In genomic region chr5:125465192-125465591, GRCm38 (mm10) we compare ENCODE assay signal across 8 mouse cellular contexts. TPM values are rescaled to one million over a fixed set of nuclear protein-coding genes. Genes with fewer than 3 reads are reported as not detected.
DNase-seq lines count a peak whose midpoint lies in the region; ATAC-seq and TF ChIP-seq lines count a peak whose summit lies in the region.

No protein-coding gene starts in this region.

- no peaks in the 10 kb centered on the region for H3K9me3 ChIP-seq in heart, embryonic 14.5 days (ENCODE audit: control insufficient read depth, low read length)
- H3K9me3 ChIP-seq in hindbrain, embryonic 15.5 days, result no peaks in the 10 kb centered on the region
- no peaks in the 10 kb centered on the region for H3K9me3 ChIP-seq in midbrain, embryonic 14.5 days (ENCODE audit: control insufficient read depth, low read length)

- intact Hi-C loops in heart, postnatal 36 days (cut with DNase I), result loop anchor here (1.0 kb wide), 1 partner anchor 10 kb away; the partner anchor contains the start of gene Aacs

- ATAC-seq in heart, embryonic 14.5 days (ENCODE audit: insufficient number of reproducible peaks, insufficient read depth, low FRiP score, low read depth), result no peak
- ATAC-seq in hindbrain, embryonic 15.5 days (ENCODE audit: low FRiP score, low read depth), result peak; percentile 21
- ATAC-seq in midbrain, embryonic 14.5 days (ENCODE audit: low FRiP score, low TSS enrichment), result no peak; the same call in 1 of the 2 replicates

- H3K27ac ChIP-seq in heart, embryonic 14.5 days (replicated peaks in 1 of 2; ENCODE audit: control insufficient read depth in 1 of 2, insufficient read depth in 1 of 2, low read depth in 2 of 2, low read length in 2 of 2), result no peak overlapping the region
- peak overlapping the region; percentile 18; the same call in 1 of the 2 replicates for H3K27ac ChIP-seq in bone marrow macrophage, adult 2 months (ENCODE audit: insufficient read depth, low read depth, low read length)
- peak overlapping the region; percentile 59 for H3K27ac ChIP-seq in hindbrain, embryonic 15.5 days (replicated peaks)
- H3K27ac ChIP-seq in midbrain, embryonic 14.5 days (replicated peaks; ENCODE audit: low read depth, low read length), result no peak overlapping the region

- peak overlapping the region; percentile 64 for H3K4me2 ChIP-seq in heart, embryonic 14.5 days (ENCODE audit: low read length)
- peak overlapping the region; percentile 57 for H3K4me2 ChIP-seq in hindbrain, embryonic 15.5 days
- H3K4me2 ChIP-seq in midbrain, embryonic 14.5 days (ENCODE audit: low read length), result peak overlapping the region; percentile 55

- H3K4me3 ChIP-seq in heart, embryonic 14.5 days (ENCODE audit: control insufficient read depth in 1 of 2, insufficient read depth in 1 of 2, low read depth in 1 of 2, low read length in 2 of 2), result peak overlapping the region in 1 of 2 experiments; percentile 29; a peak in 3 of 4 replicates
- H3K4me3 ChIP-seq in bone marrow macrophage, adult 2 months (ENCODE audit: insufficient read depth, low read length), result peak overlapping the region; percentile 1; the same call in 1 of the 2 replicates
- H3K4me3 ChIP-seq in hindbrain, embryonic 15.5 days, result peak overlapping the region; percentile 37
- H3K4me3 ChIP-seq in midbrain, embryonic 14.5 days (replicated peaks; ENCODE audit: low read depth, low read length), result peak overlapping the region; percentile 13; the same call in 1 of the 2 replicates

- H3K36me3 ChIP-seq in heart, embryonic 14.5 days (ENCODE audit: control insufficient read depth, insufficient read depth, low read length), result no peaks in the 10 kb centered on the region
- H3K36me3 ChIP-seq in hindbrain, embryonic 15.5 days, result no peaks in the 10 kb centered on the region
- no peaks in the 10 kb centered on the region for H3K36me3 ChIP-seq in midbrain, embryonic 14.5 days (ENCODE audit: control insufficient read depth, insufficient read depth, low read length)

- DNase-seq in heart, postnatal 36 days, result no peak
- no peak for DNase-seq in midbrain, embryonic 14.5 days
- no peak for DNase-seq in urinary bladder, postnatal 14 days (ENCODE audit: low spot score)
- no peak for DNase-seq in adrenal gland, postnatal 25 days
- DNase-seq in frontal cortex, postnatal 36 days (ENCODE audit: low spot score in 2 of 2), result no peak

- no peak for TF ChIP-seq CTCF in bone marrow macrophage, adult 2 months (IDR thresholded peaks at IDR 0.05; ENCODE audit: low read depth, low read length)

- H3K27me3 ChIP-seq in heart, embryonic 14.5 days (ENCODE audit: control insufficient read depth, insufficient read depth, low read length), result no peaks in the 10 kb centered on the region
- no peaks in the 10 kb centered on the region for H3K27me3 ChIP-seq in hindbrain, embryonic 15.5 days
- no peaks in the 10 kb centered on the region for H3K27me3 ChIP-seq in midbrain, embryonic 14.5 days (ENCODE audit: control insufficient read depth, insufficient read depth, low read length)

- peaks cover 0 to 3% of the 10 kb centered on the region in 2 experiments; a peak in 2 of 4 replicates for H3K4me1 ChIP-seq in heart, embryonic 14.5 days (ENCODE audit: control insufficient read depth in 2 of 2, insufficient read depth in 2 of 2, low read length in 2 of 2)
- peaks cover 11% of the 10 kb centered on the region; the same call in 1 of the 2 replicates for H3K4me1 ChIP-seq in bone marrow macrophage, adult 2 months (ENCODE audit: control insufficient read depth, insufficient read depth, low read length)
- peaks cover 6% of the 10 kb centered on the region; the same call in 1 of the 2 replicates for H3K4me1 ChIP-seq in hindbrain, embryonic 15.5 days (replicated peaks)
- H3K4me1 ChIP-seq in midbrain, embryonic 14.5 days (ENCODE audit: control insufficient read depth, insufficient read depth, low read length), result no peaks in the 10 kb centered on the region

- WGBS in heart, embryonic 14.5 days, result 39% methylated on average over 7 of the region's 7 CpGs
- WGBS in hindbrain, embryonic 15.5 days, result 44% methylated on average over 7 of the region's 7 CpGs
- WGBS in midbrain, embryonic 14.5 days, result 42% methylated on average over 7 of the region's 7 CpGs

- no peak for TF ChIP-seq POLR2A in bone marrow macrophage, adult 2 months (IDR thresholded peaks at IDR 0.05; ENCODE audit: borderline replicate concordance, low read depth, low read length)

- no peak overlapping the region for H3K9ac ChIP-seq in heart, embryonic 14.5 days (ENCODE audit: low read length)
- H3K9ac ChIP-seq in hindbrain, embryonic 15.5 days, result no peak overlapping the region
- no peak overlapping the region for H3K9ac ChIP-seq in midbrain, embryonic 14.5 days (replicated peaks; ENCODE audit: low read length)

RNA-seq across cellular contexts. Expression of gene Aacs, which starts 10.4 kb away (rescaled TPM):
- polyA plus RNA-seq in heart, embryonic 14.5 days (2014; fragmentation: Nextera tagmentation; extraction: Ambion mirVana), result 9.4 and 9.6 TPM in 2 replicates
- total RNA-seq in heart, postnatal 36 days (2021), result 1 to 10 TPM; 3.6 to 4.1 TPM
- polyA plus RNA-seq in bone marrow macrophage, adult 2 months (2012; ENCODE audit: insufficient read depth, insufficient read length, missing spikeins), result 10.3 and 19.0 TPM in 2 replicates
- polyA plus RNA-seq in hindbrain, embryonic 15.5 days (2015; fragmentation: Nextera tagmentation; extraction: Ambion mirVana), result 104 and 106 TPM in 2 replicates
- 63.6 and 71.3 TPM in 2 replicates for polyA plus RNA-seq in midbrain, embryonic 14.5 days (2014; fragmentation: Nextera tagmentation; extraction: Ambion mirVana)
- total RNA-seq in adrenal gland, postnatal 25 days (2021), result 88.5 and 93.5 TPM in 2 replicates

RNA-seq across cellular contexts. Expression of gene Bri3bp, which starts 23.8 kb away (rescaled TPM):
- 34.8 and 36.6 TPM in 2 replicates for polyA plus RNA-seq in heart, embryonic 14.5 days (2014; fragmentation: Nextera tagmentation; extraction: Ambion mirVana)
- total RNA-seq in heart, postnatal 36 days (2021), result 10 to 100 TPM; 45.4 to 54.6 TPM
- 11.6 and 11.8 TPM in 2 replicates for polyA plus RNA-seq in bone marrow macrophage, adult 2 months (2012; ENCODE audit: insufficient read depth, insufficient read length, missing spikeins)
- polyA plus RNA-seq in hindbrain, embryonic 15.5 days (2015; fragmentation: Nextera tagmentation; extraction: Ambion mirVana), result 39.4 and 42.8 TPM in 2 replicates
- polyA plus RNA-seq in midbrain, embryonic 14.5 days (2014; fragmentation: Nextera tagmentation; extraction: Ambion mirVana), result 26.8 and 37.8 TPM in 2 replicates
- 18.4 and 37.3 TPM in 2 replicates for total RNA-seq in adrenal gland, postnatal 25 days (2021)

RNA-seq across cellular contexts. Expression of gene Dhx37, which starts 31.3 kb away (rescaled TPM):
- polyA plus RNA-seq in heart, embryonic 14.5 days (2014; fragmentation: Nextera tagmentation; extraction: Ambion mirVana), result 7.2 and 8.2 TPM in 2 replicates
- total RNA-seq in heart, postnatal 36 days (2021), result 10 to 100 TPM; 11.4 to 11.7 TPM
- polyA plus RNA-seq in bone marrow macrophage, adult 2 months (2012; ENCODE audit: insufficient read depth, insufficient read length, missing spikeins), result 13.1 and 18.4 TPM in 2 replicates
- 10.9 and 11.6 TPM in 2 replicates for polyA plus RNA-seq in hindbrain, embryonic 15.5 days (2015; fragmentation: Nextera tagmentation; extraction: Ambion mirVana)
- 8.5 and 9.8 TPM in 2 replicates for polyA plus RNA-seq in midbrain, embryonic 14.5 days (2014; fragmentation: Nextera tagmentation; extraction: Ambion mirVana)
- total RNA-seq in adrenal gland, postnatal 25 days (2021), result 17.5 and 25.9 TPM in 2 replicates

Comparison
In these comparisons a context has a peak if more than half of its experiments do, and no peak if none do; other contexts are left out.
1. H3K27ac ChIP-seq: peak in bone marrow macrophage, adult 2 months (single experiment) and hindbrain, embryonic 15.5 days (single experiment); none in heart, embryonic 14.5 days (0 of 2) and midbrain, embryonic 14.5 days (single experiment).
2. Peak in every context shown above with its lines, with median percentiles within 50 percentile points of each other: H3K4me2 ChIP-seq.